Mouse (Mus musculus): ENCODE data around the gene Elf4.

DNA sequence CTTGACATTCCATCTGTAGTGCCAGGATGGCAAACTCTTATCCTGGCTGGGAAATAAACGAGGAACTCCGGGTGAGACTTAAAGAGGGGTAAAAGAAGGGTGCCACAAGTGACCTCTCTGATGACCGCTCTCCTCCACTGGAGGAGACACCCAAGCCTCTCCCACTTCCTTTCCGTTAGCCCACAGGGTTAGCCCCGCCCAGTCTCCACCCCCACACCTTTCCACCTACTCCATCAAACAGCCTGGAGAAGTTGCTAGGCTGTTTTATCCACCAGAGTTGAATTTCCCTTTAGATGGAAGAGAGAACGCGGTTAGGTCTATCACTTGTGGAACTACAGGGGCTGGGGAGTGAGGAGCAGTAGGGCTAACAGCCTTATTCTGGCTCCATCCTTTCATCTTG lies 37.7 kb downstream of the Elf4 start:
- no peak for TF ChIP-seq POLR2A (IDR thresholded peaks at IDR 0.05; ENCODE audit: borderline replicate concordance, low read depth, low read length)
- no peak for TF ChIP-seq CTCF (IDR thresholded peaks at IDR 0.05; ENCODE audit: low read depth, low read length)

All from bone marrow macrophage, adult 2 months (primary cell).